Mouse (Mus musculus) embryonic facial prominence, embryonic 15.5 days (tissue): ENCODE measurements around the gene Sspo. TPM values are rescaled to one million over a fixed set of nuclear protein-coding genes. Genes with fewer than 3 reads are reported as not detected.

ENCODE experiments used
- ATAC-seq: fragments of 200-750 bp; cut with Nextera tagmentation; 2 replicates; pipeline ENCODE4 v1.8.0; 2017; ENCODE audit warnings: low read depth, moderate TSS enrichment; ENCODE audit not compliant: insufficient number of reproducible peaks, low FRiP score, low TSS enrichment
- H3K27ac ChIP-seq: fragments of 300-500 bp; sonication (generic); replicated peaks from 2 replicates; pipeline ENCODE4 v1.5.1; 2015; ENCODE audit warnings: mild to moderate bottlenecking, inconsistent platforms
- H3K27me3 ChIP-seq: fragments of 300-500 bp; sonication (generic); 2 replicates; pipeline ENCODE4 v1.6.1; 2015; ENCODE audit warnings: inconsistent platforms
- H3K36me3 ChIP-seq: fragments of 300-500 bp; sonication (generic); 2 replicates; pipeline ENCODE4 v1.6.1; 2015; ENCODE audit warnings: mild to moderate bottlenecking, inconsistent platforms
- H3K4me1 ChIP-seq: fragments of 300-500 bp; sonication (generic); 2 replicates; pipeline ENCODE4 v1.6.1; 2015; ENCODE audit warnings: inconsistent platforms
- H3K4me2 ChIP-seq: fragments of 300-500 bp; sonication (generic); replicated peaks from 2 replicates; pipeline ENCODE4 v1.6.1; 2015; ENCODE audit warnings: mild to moderate bottlenecking, inconsistent platforms
- H3K4me3 ChIP-seq: fragments of 300-500 bp; sonication (generic); replicated peaks from 2 replicates; pipeline ENCODE4 v1.5.1; 2015; ENCODE audit warnings: mild to moderate bottlenecking, inconsistent platforms
- H3K9ac ChIP-seq: fragments of 300-500 bp; sonication (generic); 2 replicates; pipeline ENCODE4 v1.6.1; 2015; ENCODE audit warnings: inconsistent platforms
- H3K9me3 ChIP-seq: fragments of 300-500 bp; sonication (generic); replicated peaks from 2 replicates; pipeline ENCODE4 v1.6.1; 2016; ENCODE audit warnings: inconsistent platforms
- WGBS: fragments of 180-500 bp; shearing (Covaris S2); methylation state at CpG from one replicate; pipeline ENCODE4 v1.1.7; 2015; 5-methylcytosine and 5-hydroxymethylcytosine counted together
- microRNA-seq: library from miRNA; unstranded; fragments of <30 nt; microRNA quantifications from one replicate; pipeline ENCODE4, GENCODE M21; 2016; ENCODE audit warnings: borderline number of aligned reads
- polyA plus RNA-seq: library from polyadenylated mRNA; unstranded; fragments of >200 nt; fragmentation: Nextera tagmentation; extraction: Ambion mirVana; gene quantifications from 2 replicates; pipeline ENCODE4 v1.2.1, GENCODE M21; 2015

Sspo gene
- polyA plus RNA-seq, 1 experiment from 2014 or later: 0.25 TPM

DNA sequence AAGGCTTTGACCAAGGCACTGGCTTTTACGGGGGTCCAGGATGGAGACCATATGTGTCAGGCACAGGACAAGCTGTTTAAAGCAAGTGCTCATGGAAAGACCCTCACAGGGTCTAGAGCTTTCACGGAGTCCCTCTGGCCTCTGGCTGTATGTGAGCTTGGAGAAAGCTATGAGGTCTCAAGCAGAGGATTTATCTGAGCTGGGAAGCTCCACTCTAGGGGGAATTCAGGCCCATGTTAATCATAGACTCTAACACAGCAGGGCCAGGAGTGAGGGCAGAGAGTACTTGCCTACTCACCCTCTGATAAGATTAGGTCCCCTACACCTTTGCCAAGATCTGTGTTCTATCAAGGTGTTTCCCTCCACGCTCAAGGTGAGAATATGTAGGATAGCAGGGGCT lies 94.6 kb downstream of the Sspo start:
- H3K4me3 ChIP-seq: no peak overlapping the region
- no peak for ATAC-seq
- no peak overlapping the region for H3K9ac ChIP-seq
- no peaks in the 10 kb centered on the region for H3K27me3 ChIP-seq
- H3K27ac ChIP-seq: no peak overlapping the region
- H3K4me2 ChIP-seq: no peak overlapping the region
- no peaks in the 10 kb centered on the region for H3K9me3 ChIP-seq
- 81% methylated on average over 3 of the region's 3 CpGs for WGBS
- H3K36me3 ChIP-seq: no peaks in the 10 kb centered on the region
- peaks cover 24% of the 10 kb centered on the region for H3K4me1 ChIP-seq

DNA sequence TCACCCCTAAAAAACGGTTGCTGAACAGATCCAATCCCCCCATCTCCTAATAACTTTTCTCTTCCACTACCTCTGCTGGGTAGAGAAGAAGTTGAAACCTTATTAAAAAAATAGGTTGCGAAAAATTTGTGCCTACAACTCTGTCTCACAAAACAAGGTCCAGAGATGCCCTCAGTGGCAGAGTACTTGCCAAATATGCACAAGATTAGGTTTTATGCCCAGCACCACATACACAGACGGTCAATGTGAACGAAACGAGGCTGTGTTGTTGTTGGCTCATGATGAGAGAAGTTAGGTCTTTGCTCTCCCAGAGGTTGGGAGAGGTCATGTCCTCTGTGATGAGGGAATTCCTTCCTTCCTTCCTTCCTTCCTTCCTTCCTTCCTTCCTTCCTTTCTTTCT lies 97.2 kb downstream of the Sspo start:
- Histone ChIP-seq H3K9me3 (no peaks in the 10 kb centered on the region), H3K27me3 (no peaks in the 10 kb centered on the region), H3K4me3 (no peak overlapping the region), H3K27ac (no peak overlapping the region), H3K4me2 (no peak overlapping the region), H3K4me1 (peaks cover 18% of the 10 kb centered on the region), H3K36me3 (no peaks in the 10 kb centered on the region), H3K9ac (no peak overlapping the region)
- ATAC-seq: no peak
- WGBS: 73% methylated on average over 5 of the region's 5 CpGs

DNA sequence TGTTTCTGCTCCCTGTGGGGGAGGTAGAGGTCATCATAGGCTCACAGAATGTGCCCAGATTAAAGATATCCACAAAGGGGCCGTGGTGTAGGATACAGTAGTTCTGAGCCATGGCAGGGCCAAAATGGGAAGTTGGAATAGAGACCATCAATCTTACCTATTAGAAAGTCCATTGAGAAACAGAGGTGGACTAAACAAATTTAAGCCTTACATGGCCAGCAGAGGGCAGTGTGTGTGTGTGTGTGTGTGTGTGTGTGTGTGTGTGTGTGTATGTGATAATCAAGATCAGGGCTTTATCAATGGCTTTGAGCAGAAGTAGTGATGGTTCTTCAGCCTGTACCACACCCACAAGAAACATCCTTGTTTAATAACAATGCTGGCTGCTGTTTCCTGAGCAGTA lies 98.2 kb downstream of the Sspo start:
- peaks cover 15% of the 10 kb centered on the region for H3K4me1 ChIP-seq
- H3K9ac ChIP-seq: no peak overlapping the region
- 58% methylated on average over 1 of the region's 1 CpGs for WGBS
- H3K4me2 ChIP-seq: no peak overlapping the region
- no peaks in the 10 kb centered on the region for H3K36me3 ChIP-seq
- no peak overlapping the region for H3K4me3 ChIP-seq
- H3K9me3 ChIP-seq: no peaks in the 10 kb centered on the region
- H3K27ac ChIP-seq: no peak overlapping the region
- no peaks in the 10 kb centered on the region for H3K27me3 ChIP-seq
- ATAC-seq: no peak

DNA sequence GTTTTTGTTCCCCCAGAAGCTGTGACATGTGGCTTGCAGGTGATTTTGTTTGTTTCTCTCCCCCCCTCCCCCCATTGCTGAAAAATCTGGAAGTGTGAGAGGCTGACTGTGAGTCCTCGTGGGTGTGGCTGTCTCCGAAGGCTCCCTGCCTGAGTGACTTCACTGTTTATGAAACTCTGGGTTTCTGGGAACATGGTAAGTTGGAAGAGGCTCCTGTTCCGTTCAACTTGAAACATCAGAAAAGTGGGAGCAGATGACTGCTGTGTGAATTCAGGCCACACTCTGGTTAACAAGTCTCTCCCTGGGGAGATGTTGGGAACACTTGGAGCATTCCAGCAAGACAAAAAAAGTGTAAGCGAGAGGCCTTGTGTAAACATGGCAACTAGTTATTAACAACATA lies 98.8 kb downstream of the Sspo start:
- Histone ChIP-seq H3K4me1 (peaks cover 9% of the 10 kb centered on the region), H3K9ac (no peak overlapping the region), H3K27ac (no peak overlapping the region), H3K36me3 (no peaks in the 10 kb centered on the region), H3K27me3 (no peaks in the 10 kb centered on the region), H3K9me3 (no peaks in the 10 kb centered on the region), H3K4me2 (no peak overlapping the region), H3K4me3 (no peak overlapping the region)
- WGBS: 35% methylated on average over 4 of the region's 4 CpGs
- peak; percentile 43; the same call in 1 of the 2 replicates for ATAC-seq

DNA sequence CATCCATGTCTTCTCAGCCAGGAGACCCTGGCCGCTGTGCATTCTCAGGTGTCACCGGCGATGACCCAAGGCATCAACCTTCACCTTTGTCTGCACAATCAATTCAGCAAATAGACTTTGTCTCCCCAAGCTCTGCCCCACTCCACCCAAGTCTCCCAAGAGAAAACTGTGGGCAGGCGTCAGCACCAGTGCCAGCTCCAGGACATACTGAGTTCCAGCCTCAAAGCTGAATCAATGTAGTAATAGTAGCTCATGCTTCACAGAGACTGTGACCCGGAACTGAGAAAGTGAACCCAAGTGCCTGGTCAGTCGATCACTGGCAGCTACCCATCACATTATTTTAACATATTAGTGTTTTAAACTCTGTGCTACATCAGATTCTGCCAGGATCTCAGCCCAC lies 100.3 kb downstream of the Sspo start:
- Histone ChIP-seq H3K4me2 (no peak overlapping the region), H3K9me3 (no peaks in the 10 kb centered on the region), H3K36me3 (no peaks in the 10 kb centered on the region), H3K9ac (no peak overlapping the region), H3K4me1 (peaks cover 4% of the 10 kb centered on the region; the same call in 1 of the 2 replicates), H3K27me3 (no peaks in the 10 kb centered on the region), H3K27ac (no peak overlapping the region), H3K4me3 (no peak overlapping the region)
- 93% methylated on average over 6 of the region's 6 CpGs for WGBS
- ATAC-seq: no peak

Small RNAs within 50 kb of the gene (microRNA-seq; reads per million reads assigned to microRNA genes)
- not detected for gene Gm24325

Other genes starting within 250 kb of the Sspo start
- gene Krba1, start 52.6 kb upstream of the Sspo start, polyA plus RNA-seq: 21.9 and 22.6 TPM in 2 replicates
- gene Zfp467, start 2.4 kb upstream of the Sspo start, polyA plus RNA-seq: 28.5 and 29.5 TPM in 2 replicates
- 21.9 and 25.7 TPM in 2 replicates for gene Atp6v0e2, start 89.4 kb downstream of the Sspo start, polyA plus RNA-seq
- 11.8 and 13.7 TPM in 2 replicates for gene Lrrc61, start 106.6 kb downstream of the Sspo start, polyA plus RNA-seq
- gene Rarres2, start 124.6 kb downstream of the Sspo start, polyA plus RNA-seq: 13.5 and 17.7 TPM in 2 replicates
- gene Gm45021, start 141.4 kb downstream of the Sspo start, polyA plus RNA-seq: not detected in 2 replicates
- 26.6 and 28.6 TPM in 2 replicates for gene Repin1, start 145.7 kb downstream of the Sspo start, polyA plus RNA-seq
- gene Gm44965, start 145.7 kb downstream of the Sspo start, polyA plus RNA-seq: not detected in 2 replicates
- gene Zfp775, start 153.8 kb downstream of the Sspo start, polyA plus RNA-seq: 5.9 TPM in 2 replicates
- gene AI854703, start 178.5 kb downstream of the Sspo start, polyA plus RNA-seq: 1.3 and 1.5 TPM in 2 replicates
- gene Gimap8, start 199.0 kb downstream of the Sspo start, polyA plus RNA-seq: 1.1 and 1.4 TPM in 2 replicates
- 10.6 and 13.0 TPM in 2 replicates for gene Gimap9, start 227.9 kb downstream of the Sspo start, polyA plus RNA-seq
- 12.9 and 13.4 TPM in 2 replicates for gene Gimap4, start 236.3 kb downstream of the Sspo start, polyA plus RNA-seq